Mouse (Mus musculus): Measurements from ENCODE around the gene Sp100.
"Not testable (repeated sequence)": the region's sequence is repeated elsewhere in the genome, so short reads cannot be mapped to it uniquely, and the experiment has no call there.

GRCm38 (mm10) chr1:85600794-85601193, 49.0 kb upstream of the Sp100 start:
- not testable (repeated sequence) for TF ChIP-seq CTCF (IDR thresholded peaks at IDR 0.05; ENCODE audit: borderline replicate concordance, insufficient read depth, low read length); POLR2A (IDR thresholded peaks at IDR 0.05; ENCODE audit: low read depth, low read length)

Data from embryonic fibroblast, embryonic 13.5 days (primary cell).